Mouse (Mus musculus) embryonic facial prominence, embryonic 11.5 days (tissue): ENCODE data around the gene Gdpd5. TPM values are rescaled to one million over a fixed set of nuclear protein-coding genes. Genes with fewer than 3 reads are reported as not detected.
"Not testable (repeated sequence)": the region's sequence is repeated elsewhere in the genome, so short reads cannot be mapped to it uniquely, and the experiment has no call there.

Experiments used
- ATAC-seq: fragments of 200-750 bp; cut with Nextera tagmentation; replicated peaks from 2 replicates; pipeline ENCODE4 v1.8.0; 2017; ENCODE audit warnings: low read depth; ENCODE audit not compliant: insufficient number of reproducible peaks, low FRiP score, low TSS enrichment
- DNase-seq: peaks from one replicate; pipeline ENCODE4 v3.0.0-alpha.2; 2015; ENCODE audit warnings: low spot score
- H3K27ac ChIP-seq: fragments of 300-500 bp; sonication (generic); replicated peaks from 2 replicates; pipeline ENCODE4 v1.5.1; 2014; ENCODE audit warnings: mild to moderate bottlenecking, low read depth, low read length, control low read depth
- H3K27me3 ChIP-seq: fragments of 300-500 bp; sonication (generic); 2 replicates; pipeline ENCODE4 v1.6.1; 2014; ENCODE audit warnings: mild to moderate bottlenecking, low read length, moderate library complexity, mixed read lengths; ENCODE audit not compliant: control insufficient read depth, insufficient read depth
- H3K36me3 ChIP-seq: fragments of 300-500 bp; sonication (generic); replicated peaks from 2 replicates; pipeline ENCODE4 v1.6.1; 2014; ENCODE audit warnings: low read depth, mild to moderate bottlenecking, low read length, moderate library complexity, mixed read lengths; ENCODE audit not compliant: control insufficient read depth, insufficient read depth
- H3K4me1 ChIP-seq: fragments of 300-500 bp; sonication (generic); 2 replicates; pipeline ENCODE4 v1.6.1; 2014; ENCODE audit warnings: low read length, mixed read lengths; ENCODE audit not compliant: control insufficient read depth, insufficient read depth
- H3K4me2 ChIP-seq: fragments of 300-500 bp; sonication (generic); 2 replicates; pipeline ENCODE4 v1.6.1; 2014; ENCODE audit warnings: low read depth, mild to moderate bottlenecking, control low read depth, low read length, moderate library complexity
- H3K4me3 ChIP-seq: fragments of 300-500 bp; sonication (generic); 2 replicates; pipeline ENCODE4 v1.5.1; 2014; ENCODE audit warnings: low read depth, low read length, control low read depth
- H3K9ac ChIP-seq: fragments of 300-500 bp; sonication (generic); replicated peaks from 2 replicates; pipeline ENCODE4 v1.6.1; 2014; ENCODE audit warnings: mild to moderate bottlenecking, control low read depth, low read length
- H3K9me3 ChIP-seq: fragments of 300-500 bp; sonication (generic); replicated peaks from 2 replicates; pipeline ENCODE4 v1.6.1; 2016; ENCODE audit warnings: mild to moderate bottlenecking, low read length, inconsistent platforms, mixed read lengths; ENCODE audit not compliant: control insufficient read depth
- WGBS: fragments of 180-500 bp; shearing (Covaris S2); extraction: QIAGEN DNeasy Blood & Tissue Kit; methylation state at CpG from one replicate; pipeline ENCODE4 v1.1.7; 2014; 5-methylcytosine and 5-hydroxymethylcytosine counted together
- polyA plus RNA-seq: library from polyadenylated mRNA; unstranded; fragments of >200 nt; fragmentation: Nextera tagmentation; extraction: Ambion mirVana; gene quantifications from 2 replicates; pipeline ENCODE4 v1.2.1, GENCODE M21; 2014

Gdpd5 gene
- polyA plus RNA-seq, 1 experiment from 2014 or later, result 10.2 TPM

DNA sequence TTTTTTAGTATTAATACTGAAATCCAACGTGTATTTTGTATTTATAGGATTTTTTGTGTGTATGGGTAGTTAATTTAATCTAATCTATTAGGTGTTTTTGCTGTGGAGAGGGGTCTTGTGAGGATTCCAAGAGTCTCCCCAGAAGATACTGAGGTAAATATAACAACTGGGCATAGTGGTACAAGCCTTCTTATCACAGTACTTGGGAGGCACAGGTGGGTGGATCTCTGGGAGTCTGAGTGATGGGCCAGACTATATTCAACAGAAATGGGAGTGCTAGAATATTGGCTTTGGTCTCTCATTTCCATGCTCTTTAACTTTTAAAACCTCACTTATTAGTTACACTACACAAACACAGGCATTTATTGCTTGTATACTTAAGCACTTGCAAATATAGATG is 119.9 kb downstream of the Gdpd5 start:
- no peaks in the 10 kb centered on the region for H3K9me3 ChIP-seq
- no peak overlapping the region for H3K27ac ChIP-seq
- no peaks in the 10 kb centered on the region for H3K36me3 ChIP-seq
- H3K4me2 ChIP-seq, result no peak overlapping the region
- 51% methylated on average over 1 of the region's 1 CpGs for WGBS
- no peak for DNase-seq
- H3K9ac ChIP-seq, result no peak overlapping the region
- H3K27me3 ChIP-seq, result no peaks in the 10 kb centered on the region
- H3K4me1 ChIP-seq, result no peaks in the 10 kb centered on the region
- H3K4me3 ChIP-seq, result no peak overlapping the region
- ATAC-seq, result no peak

GRCm38 (mm10) chr7:99504556-99504955 is 123.3 kb downstream of the Gdpd5 start:
- ATAC-seq, result no peak
- no peaks in the 10 kb centered on the region for H3K27me3 ChIP-seq

DNA sequence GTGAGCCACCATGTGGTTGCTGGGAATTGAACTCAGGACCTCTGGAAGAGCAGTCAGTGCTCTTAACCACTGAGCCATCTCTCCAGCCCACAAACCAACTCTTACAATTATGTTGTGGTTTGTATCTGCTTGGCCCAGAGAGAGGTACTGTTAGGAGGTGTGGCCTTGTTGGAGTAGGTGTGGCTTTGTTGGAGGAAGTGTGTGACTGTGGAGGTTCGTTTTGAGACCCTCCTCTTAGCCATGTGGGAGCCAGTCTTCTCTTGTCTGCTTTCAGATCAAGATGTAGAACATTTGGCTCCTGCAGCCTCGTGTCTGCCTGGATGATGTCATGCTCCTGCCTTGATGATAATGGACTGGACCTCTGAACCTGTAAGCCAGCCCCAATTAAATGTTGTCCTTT is 127.0 kb downstream of the Gdpd5 start:
- not testable (repeated sequence) for H3K27ac ChIP-seq, DNase-seq, H3K27me3 ChIP-seq, H3K9me3 ChIP-seq, H3K36me3 ChIP-seq, ATAC-seq, H3K4me1 ChIP-seq, H3K9ac ChIP-seq, H3K4me3 ChIP-seq, H3K4me2 ChIP-seq
- 34% methylated on average over 2 of the region's 2 CpGs for WGBS

More at GRCm38 (mm10) chr7:99504556-99504955, 123.3 kb downstream of the Gdpd5 start:
- DNase-seq, result no peak
- Histone ChIP-seq H3K4me2 (no peak overlapping the region), H3K9me3 (no peaks in the 10 kb centered on the region), H3K4me1 (no peaks in the 10 kb centered on the region), H3K4me3 (no peak overlapping the region), H3K36me3 (no peaks in the 10 kb centered on the region), H3K27ac (no peak overlapping the region), H3K9ac (no peak overlapping the region)

DNA sequence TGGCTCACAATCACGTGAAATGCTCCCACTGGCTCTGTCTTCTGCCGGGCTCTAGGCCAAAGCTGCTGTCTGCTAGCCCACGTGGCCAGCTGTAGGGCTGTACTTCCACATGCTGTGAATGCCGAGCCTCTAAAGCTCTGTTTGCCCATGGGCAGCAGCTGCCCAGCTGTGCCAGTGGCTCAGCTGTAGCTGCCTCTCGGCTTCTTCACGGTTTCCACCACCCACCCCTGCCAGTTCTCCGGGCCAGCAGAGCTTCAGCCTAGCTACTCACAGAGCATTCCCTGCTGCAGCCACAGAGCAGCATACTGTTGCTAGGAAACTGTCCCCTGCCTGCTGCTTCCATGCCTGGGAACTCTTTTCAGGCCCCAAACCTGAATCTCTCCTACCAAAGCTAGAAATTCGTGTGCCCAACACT is 128.9 kb downstream of the Gdpd5 start:
- H3K27ac ChIP-seq, result no peak overlapping the region
- H3K9ac ChIP-seq, result no peak overlapping the region
- H3K4me3 ChIP-seq, result no peak overlapping the region
- DNase-seq (peak; percentile 9), ATAC-seq (no peak)
- H3K4me2 ChIP-seq, result no peak overlapping the region
- 14% methylated on average over 8 of the region's 8 CpGs for WGBS
- no peaks in the 10 kb centered on the region for H3K9me3 ChIP-seq
- no peaks in the 10 kb centered on the region for H3K27me3 ChIP-seq
- no peaks in the 10 kb centered on the region for H3K36me3 ChIP-seq
- no peaks in the 10 kb centered on the region for H3K4me1 ChIP-seq

Other genes starting within 250 kb of the Gdpd5 start
- gene Uvrag, start 240.3 kb upstream of the Gdpd5 start, polyA plus RNA-seq, result 11.1 and 15.5 TPM in 2 replicates
- 9.4 and 12.1 TPM in 2 replicates for gene Dgat2, start 198.7 kb upstream of the Gdpd5 start, polyA plus RNA-seq
- gene Mogat2, start 142.8 kb upstream of the Gdpd5 start, polyA plus RNA-seq, result 12.5 and 14.7 TPM in 2 replicates
- 8.9 and 11.5 TPM in 2 replicates for gene Map6, start 114.0 kb upstream of the Gdpd5 start, polyA plus RNA-seq
- gene Serpinh1, start 28.2 kb upstream of the Gdpd5 start, polyA plus RNA-seq, result 373 and 399 TPM in 2 replicates
- 1.8 and 3.5 TPM in 2 replicates for gene Klhl35, start 84.6 kb downstream of the Gdpd5 start, polyA plus RNA-seq
- gene Rps3, start 102.3 kb downstream of the Gdpd5 start, polyA plus RNA-seq, result 821 and 869 TPM in 2 replicates
- 2.7 and 3.0 TPM in 2 replicates for gene Arrb1, start 154.1 kb downstream of the Gdpd5 start, polyA plus RNA-seq
- 0.49 and 0.74 TPM in 2 replicates for gene Tpbgl, start 245.7 kb downstream of the Gdpd5 start, polyA plus RNA-seq